Mouse (Mus musculus): ENCODE data around the gene Ciita. TPM values are rescaled to one million over a fixed set of nuclear protein-coding genes. Genes with fewer than 3 reads are reported as not detected.
A peak's percentile ranks its signal among the peaks of the same experiment; 100 is the strongest.

Ciita gene
- polyA plus RNA-seq, 1 experiment: 17.0 TPM

GRCm38 (mm10) chr16:10452445-10452896, 27.4 kb upstream of the Ciita start:
- WGBS: 6% methylated on average over 8 of the region's 8 CpGs
- TF ChIP-seq POLR2A (IDR thresholded peaks at IDR 0.05; ENCODE audit: low read depth, low read length) (no peak), CTCF (IDR thresholded peaks at IDR 0.05; ENCODE audit: extremely low read depth, insufficient read length, insufficient replicate concordance, low read depth, low read length) (no peak)

DNA sequence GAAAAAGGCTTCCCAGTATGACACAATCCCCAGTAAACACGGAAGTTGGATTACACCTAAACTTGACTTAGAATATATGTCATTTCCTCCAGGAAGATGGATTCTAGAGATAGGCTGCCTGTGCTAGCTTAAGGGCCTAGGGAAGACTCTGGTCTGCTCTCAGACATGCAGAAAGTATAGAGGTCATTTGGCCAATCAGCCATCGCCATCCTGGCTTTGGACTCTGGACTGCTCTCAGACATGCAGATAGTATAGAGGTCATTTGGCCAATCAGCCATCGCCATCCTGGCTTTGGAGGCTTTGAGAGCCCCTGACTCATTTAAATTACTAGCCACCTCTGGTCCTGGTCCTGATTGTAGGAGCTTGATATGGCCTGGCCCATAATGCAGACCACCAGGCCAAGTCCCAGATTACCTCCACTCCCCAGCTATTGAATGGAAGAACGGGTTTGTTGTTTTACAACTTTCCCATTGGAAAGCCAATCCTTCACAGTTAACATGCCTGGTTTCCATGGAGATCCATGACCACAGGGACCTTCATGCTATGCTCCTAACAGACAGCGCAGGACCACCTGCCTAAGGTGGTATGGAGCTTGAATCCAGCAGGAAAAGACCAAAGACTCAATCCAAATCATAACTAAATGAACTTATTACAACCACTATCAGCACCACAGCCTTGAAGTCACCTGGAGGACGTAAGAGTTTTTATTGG, 25.8 kb upstream of the Ciita start:
- no peak for TF ChIP-seq POLR2A (IDR thresholded peaks at IDR 0.05; ENCODE audit: low read depth, low read length)
- TF ChIP-seq CTCF (IDR thresholded peaks at IDR 0.05; ENCODE audit: extremely low read depth, insufficient read length, insufficient replicate concordance, low read depth, low read length): no peak
- H3K4me1 ChIP-seq (ENCODE audit: control insufficient read depth, insufficient read depth, insufficient read length, low read length): peaks cover 51% of the 10 kb centered on the region
- no peaks in the 10 kb centered on the region for H3K36me3 ChIP-seq (ENCODE audit: control insufficient read depth, insufficient read depth, low read length)
- H3K4me3 ChIP-seq (ENCODE audit: low read depth, low read length): no peak overlapping the region
- 32% methylated on average over 6 of the region's 6 CpGs for WGBS
- peak overlapping the region; percentile 97 for H3K27ac ChIP-seq (ENCODE audit: insufficient read depth, low read depth, low read length)
- H3K27me3 ChIP-seq (ENCODE audit: control insufficient read depth, insufficient read depth, low read length): no peaks in the 10 kb centered on the region

More at GRCm38 (mm10) chr16:10452445-10452896, 27.4 kb upstream of the Ciita start:
- peak overlapping the region; percentile 97 for H3K27ac ChIP-seq (ENCODE audit: insufficient read depth, low read depth, low read length)
- H3K4me1 ChIP-seq (ENCODE audit: control insufficient read depth, insufficient read depth, insufficient read length, low read length): peaks cover 52% of the 10 kb centered on the region
- H3K4me3 ChIP-seq (ENCODE audit: low read depth, low read length): no peak overlapping the region
- H3K36me3 ChIP-seq (ENCODE audit: control insufficient read depth, insufficient read depth, low read length): no peaks in the 10 kb centered on the region
- no peaks in the 10 kb centered on the region for H3K27me3 ChIP-seq (ENCODE audit: control insufficient read depth, insufficient read depth, low read length)

DNA sequence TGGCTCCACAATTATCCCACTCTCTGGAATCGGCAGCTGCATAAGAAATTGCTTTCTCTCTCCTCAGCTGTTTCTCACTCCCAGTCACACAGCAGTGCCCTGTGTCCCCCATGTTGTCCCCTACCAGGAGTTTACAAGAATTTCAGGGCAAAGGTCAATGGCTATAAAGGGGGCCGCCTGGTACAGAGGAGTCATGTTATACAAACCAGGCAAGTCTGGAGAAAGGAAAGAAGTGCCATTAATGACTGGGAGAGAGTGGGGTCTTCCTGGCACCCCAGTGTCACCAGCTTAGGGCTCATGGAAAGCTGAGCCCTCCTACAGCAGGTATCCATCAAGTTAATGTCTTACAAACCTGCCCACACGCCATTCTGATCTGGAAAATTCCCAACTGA, 25.3 kb upstream of the Ciita start:
- 15% methylated on average over 3 of the region's 3 CpGs for WGBS
- peaks cover 51% of the 10 kb centered on the region for H3K4me1 ChIP-seq (ENCODE audit: control insufficient read depth, insufficient read depth, insufficient read length, low read length)
- TF ChIP-seq CTCF (IDR thresholded peaks at IDR 0.05; ENCODE audit: extremely low read depth, insufficient read length, insufficient replicate concordance, low read depth, low read length) (no peak), POLR2A (IDR thresholded peaks at IDR 0.05; ENCODE audit: low read depth, low read length) (no peak)

GRCm38 (mm10) chr16:10460188-10460587, 19.7 kb upstream of the Ciita start:
- 44% methylated on average over 2 of the region's 2 CpGs for WGBS
- Histone ChIP-seq H3K4me3 (ENCODE audit: low read depth, low read length) (no peak overlapping the region), H3K27me3 (ENCODE audit: control insufficient read depth, insufficient read depth, low read length) (no peaks in the 10 kb centered on the region), H3K27ac (ENCODE audit: insufficient read depth, low read depth, low read length) (peak overlapping the region; percentile 96), H3K36me3 (ENCODE audit: control insufficient read depth, insufficient read depth, low read length) (no peaks in the 10 kb centered on the region), H3K4me1 (ENCODE audit: control insufficient read depth, insufficient read depth, insufficient read length, low read length) (peaks cover 28% of the 10 kb centered on the region)
- no peak for TF ChIP-seq POLR2A (IDR thresholded peaks at IDR 0.05; ENCODE audit: low read depth, low read length)
- TF ChIP-seq CTCF (IDR thresholded peaks at IDR 0.05; ENCODE audit: extremely low read depth, insufficient read length, insufficient replicate concordance, low read depth, low read length): no peak

More for the DNA sequence above, 25.3 kb upstream of the Ciita start:
- Histone ChIP-seq H3K27ac (ENCODE audit: insufficient read depth, low read depth, low read length) (peak overlapping the region; percentile 75), H3K27me3 (ENCODE audit: control insufficient read depth, insufficient read depth, low read length) (no peaks in the 10 kb centered on the region), H3K36me3 (ENCODE audit: control insufficient read depth, insufficient read depth, low read length) (no peaks in the 10 kb centered on the region), H3K4me3 (ENCODE audit: low read depth, low read length) (no peak overlapping the region)

GRCm38 (mm10) chr16:10461178-10461577, 18.7 kb upstream of the Ciita start:
- Histone ChIP-seq H3K36me3 (ENCODE audit: control insufficient read depth, insufficient read depth, low read length) (no peaks in the 10 kb centered on the region), H3K4me3 (ENCODE audit: low read depth, low read length) (no peak overlapping the region), H3K27me3 (ENCODE audit: control insufficient read depth, insufficient read depth, low read length) (no peaks in the 10 kb centered on the region), H3K4me1 (ENCODE audit: control insufficient read depth, insufficient read depth, insufficient read length, low read length) (peaks cover 28% of the 10 kb centered on the region; the same call in 1 of the 2 replicates), H3K27ac (ENCODE audit: insufficient read depth, low read depth, low read length) (no peak overlapping the region)
- TF ChIP-seq POLR2A (IDR thresholded peaks at IDR 0.05; ENCODE audit: low read depth, low read length) (no peak), CTCF (IDR thresholded peaks at IDR 0.05; ENCODE audit: extremely low read depth, insufficient read length, insufficient replicate concordance, low read depth, low read length) (no peak)
- WGBS: 85% methylated on average over 2 of the region's 2 CpGs

DNA sequence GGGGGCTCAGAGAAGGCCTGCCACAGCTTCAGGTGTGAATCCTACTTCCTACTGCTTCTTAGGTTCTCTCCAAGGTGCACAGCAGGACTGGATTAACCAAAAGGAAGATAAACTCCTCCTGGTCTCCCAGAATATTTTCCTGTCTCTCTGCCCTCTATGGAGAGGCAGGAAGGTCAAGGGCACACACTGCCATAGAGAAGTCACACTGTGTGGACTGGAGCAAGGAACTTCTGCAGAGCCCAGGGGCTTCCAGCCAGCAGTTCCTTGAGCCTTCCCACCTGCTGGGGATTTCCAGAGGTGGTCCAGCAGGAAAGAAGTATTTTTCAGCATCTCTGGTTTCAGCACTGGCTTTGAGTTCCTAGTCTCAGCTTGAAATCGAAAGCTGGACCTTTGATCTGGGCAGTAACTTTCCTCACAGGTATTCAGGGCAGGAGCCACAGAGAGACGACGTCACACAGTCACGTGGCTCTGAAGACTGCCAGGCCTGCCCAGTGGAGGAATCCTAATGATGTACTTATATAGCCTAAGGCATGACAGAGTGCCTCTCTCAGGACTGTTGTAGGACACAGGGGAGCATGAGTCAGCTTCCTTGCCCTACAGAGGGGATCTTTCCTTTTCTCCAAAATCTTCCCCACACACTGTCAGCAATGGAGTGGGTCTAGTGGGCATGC, 14.7 kb upstream of the Ciita start:
- H3K4me1 ChIP-seq (ENCODE audit: control insufficient read depth, insufficient read depth, insufficient read length, low read length): peaks cover 25% of the 10 kb centered on the region; the same call in 1 of the 2 replicates
- TF ChIP-seq CTCF (IDR thresholded peaks at IDR 0.05; ENCODE audit: extremely low read depth, insufficient read length, insufficient replicate concordance, low read depth, low read length) (no peak), POLR2A (IDR thresholded peaks at IDR 0.05; ENCODE audit: low read depth, low read length) (no peak)
- H3K27ac ChIP-seq (ENCODE audit: insufficient read depth, low read depth, low read length): peak overlapping the region; percentile 96
- H3K4me3 ChIP-seq (ENCODE audit: low read depth, low read length): peak overlapping the region; percentile 44
- WGBS: 19% methylated on average over 4 of the region's 4 CpGs
- H3K36me3 ChIP-seq (ENCODE audit: control insufficient read depth, insufficient read depth, low read length): no peaks in the 10 kb centered on the region
- no peaks in the 10 kb centered on the region for H3K27me3 ChIP-seq (ENCODE audit: control insufficient read depth, insufficient read depth, low read length)

Measured in small intestine, adult 2 months (tissue).